Comparison of ENCODE assay signal across 8 mouse cellular contexts in the genomic region with DNA sequence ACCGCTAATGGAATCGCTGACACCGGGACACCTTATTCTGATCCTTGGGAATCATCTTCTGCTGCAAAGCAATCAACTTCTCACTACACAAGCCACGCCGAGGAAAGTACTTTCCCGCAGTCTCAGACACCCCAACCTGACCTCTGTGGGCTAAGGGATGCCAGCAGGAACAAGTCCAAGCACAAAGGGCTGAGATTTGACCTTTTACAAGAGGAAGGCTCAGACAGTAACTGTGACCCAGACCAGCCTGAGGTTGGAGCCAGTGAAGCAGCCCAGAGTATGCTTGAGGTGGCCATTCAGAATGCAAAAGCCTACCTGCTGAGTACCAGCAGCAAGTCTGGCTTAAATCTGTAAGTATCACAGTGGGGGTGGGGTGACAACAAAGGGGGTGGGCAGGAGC. TPM values are rescaled to one million over a fixed set of nuclear protein-coding genes. Genes with fewer than 3 reads are reported as not detected.
A peak's percentile ranks its signal among the peaks of the same experiment; 100 is the strongest.
DNase-seq lines count a peak whose midpoint lies in the region; ATAC-seq lines count a peak whose summit lies in the region.
"Had no signal": no experiment of that assay in that cellular context is flagged by ENCODE, and none has a peak within 500 bp of the region (broad histone marks: within the 10 kb centered on the region; RNA-seq: fewer than 3 reads in every experiment).

No protein-coding gene starts in this region.

- no peaks in the 10 kb centered on the region for H3K27me3 ChIP-seq in forebrain, embryonic 15.5 days
- no peaks in the 10 kb centered on the region for H3K27me3 ChIP-seq in limb, embryonic 13.5 days
- no peaks in the 10 kb centered on the region for H3K27me3 ChIP-seq in stomach, embryonic 15.5 days (replicated peaks)

- peak; percentile 29 for DNase-seq in retina, embryonic 14.5 days (ENCODE audit: low spot score)
- DNase-seq in retina, postnatal 1 day: no peak
- DNase-seq in right cerebral cortex, adult 18-20 months: no peak
- no peak for DNase-seq in frontal cortex, adult 2 months (ENCODE audit: extremely low spot score in 1 of 2, low spot score in 1 of 2)

- peak overlapping the region; percentile 57 for H3K4me2 ChIP-seq in forebrain, embryonic 15.5 days (replicated peaks)
- H3K4me2 ChIP-seq in limb, embryonic 13.5 days (replicated peaks): peak overlapping the region; percentile 71
- peak overlapping the region; percentile 61 for H3K4me2 ChIP-seq in stomach, embryonic 15.5 days

- no peak overlapping the region for H3K9ac ChIP-seq in forebrain, embryonic 15.5 days (replicated peaks)
- H3K9ac ChIP-seq in limb, embryonic 13.5 days: no peak overlapping the region
- H3K9ac ChIP-seq in stomach, embryonic 15.5 days: no peak overlapping the region

- peak overlapping the region; percentile 39 for H3K4me3 ChIP-seq in forebrain, embryonic 15.5 days
- H3K4me3 ChIP-seq in limb, embryonic 13.5 days: peak overlapping the region; percentile 42
- H3K4me3 ChIP-seq in stomach, embryonic 15.5 days (replicated peaks): peak overlapping the region; percentile 38; the same call in 1 of the 2 replicates

- no peaks in the 10 kb centered on the region for H3K4me1 ChIP-seq in forebrain, embryonic 15.5 days
- 0 out of 2 replicates have a peak, but pooled peaks cover 3% of the 10 kb centered on the region for H3K4me1 ChIP-seq in limb, embryonic 13.5 days
- no peaks in the 10 kb centered on the region for H3K4me1 ChIP-seq in stomach, embryonic 15.5 days

- ATAC-seq in forebrain, embryonic 15.5 days (replicated peaks): no peak; the same call in 1 of the 2 replicates
- no peak for ATAC-seq in limb, embryonic 13.5 days (ENCODE audit: low FRiP score, low read depth)
- no peak for ATAC-seq in stomach, embryonic 15.5 days (ENCODE audit: insufficient read depth, low FRiP score, low read depth)

- H3K9me3 ChIP-seq in forebrain, embryonic 15.5 days: no peaks in the 10 kb centered on the region
- no peaks in the 10 kb centered on the region for H3K9me3 ChIP-seq in limb, embryonic 13.5 days
- no peaks in the 10 kb centered on the region for H3K9me3 ChIP-seq in stomach, embryonic 15.5 days

- 1% methylated on average over 6 of the region's 6 CpGs for WGBS in forebrain, embryonic 15.5 days
- WGBS in limb, embryonic 13.5 days: 8% methylated on average over 6 of the region's 6 CpGs
- 7% methylated on average over 6 of the region's 6 CpGs for WGBS in stomach, embryonic 15.5 days

- no peaks in the 10 kb centered on the region for H3K36me3 ChIP-seq in forebrain, embryonic 15.5 days
- no peaks in the 10 kb centered on the region for H3K36me3 ChIP-seq in limb, embryonic 13.5 days
- no peaks in the 10 kb centered on the region for H3K36me3 ChIP-seq in stomach, embryonic 15.5 days

- H3K27ac ChIP-seq in forebrain, embryonic 15.5 days (replicated peaks): no peak overlapping the region
- no peak overlapping the region for H3K27ac ChIP-seq in limb, embryonic 13.5 days
- H3K27ac ChIP-seq in stomach, embryonic 15.5 days: no peak overlapping the region

RNA-seq across cellular contexts. Expression of a gene that starts 0.6 kb away (rescaled TPM):
- 0.37 and 0.93 TPM in 2 replicates for polyA plus RNA-seq in forebrain, embryonic 15.5 days (2015; fragmentation: Nextera tagmentation; extraction: Ambion mirVana)
- not detected in 2 replicates for polyA plus RNA-seq in limb, embryonic 13.5 days (2015; fragmentation: Nextera tagmentation; extraction: Ambion mirVana)
- 0.04 and 0.13 TPM in 2 replicates for polyA plus RNA-seq in stomach, embryonic 15.5 days (2015; fragmentation: Nextera tagmentation; extraction: Ambion mirVana)
- polyA plus RNA-seq in frontal cortex, adult 2 months (2012; rRNA removed): 0.57 and 0.82 TPM in 2 replicates

RNA-seq across cellular contexts. Expression of a gene that starts 45.6 kb away (rescaled TPM):
- polyA plus RNA-seq in forebrain, embryonic 15.5 days (2015; fragmentation: Nextera tagmentation; extraction: Ambion mirVana): 21.0 and 22.8 TPM in 2 replicates
- 28.9 and 29.5 TPM in 2 replicates for polyA plus RNA-seq in limb, embryonic 13.5 days (2015; fragmentation: Nextera tagmentation; extraction: Ambion mirVana)
- polyA plus RNA-seq in stomach, embryonic 15.5 days (2015; fragmentation: Nextera tagmentation; extraction: Ambion mirVana): 16.6 and 18.6 TPM in 2 replicates
- polyA plus RNA-seq in frontal cortex, adult 2 months (2012; rRNA removed): 6.8 and 8.3 TPM in 2 replicates

RNA-seq across cellular contexts. Expression of a gene that starts 48.0 kb away (rescaled TPM):
- polyA plus RNA-seq in forebrain, embryonic 15.5 days (2015; fragmentation: Nextera tagmentation; extraction: Ambion mirVana): not detected in 2 replicates
- polyA plus RNA-seq in limb, embryonic 13.5 days (2015; fragmentation: Nextera tagmentation; extraction: Ambion mirVana): not detected in 2 replicates
- polyA plus RNA-seq in stomach, embryonic 15.5 days (2015; fragmentation: Nextera tagmentation; extraction: Ambion mirVana): not detected in 2 replicates
- polyA plus RNA-seq in frontal cortex, adult 2 months (2012; rRNA removed): not detected in 2 replicates
- polyA plus RNA-seq: spleen, adult 2 months had no signal
